Mouse (Mus musculus): Measurements from ENCODE around the gene B4galnt2. TPM values are rescaled to one million over a fixed set of nuclear protein-coding genes. Genes with fewer than 3 reads are reported as not detected.

The B4galnt2 gene
- total RNA-seq, 1 experiment = 1.5 TPM

- Histone ChIP-seq H3K9ac (ENCODE audit: insufficient read depth, low read depth, low read length, poor library complexity, severe bottlenecking) (no peak overlapping the region), H3K4me3 (ENCODE audit: insufficient read depth in 1 of 2, low read depth in 1 of 2, low read length in 2 of 2, poor library complexity in 1 of 2, severe bottlenecking in 1 of 2) (no peak overlapping the region), H3K9me3 (ENCODE audit: control insufficient read depth, insufficient read depth, low read depth, low read length) (no peaks in the 10 kb centered on the region), H3K36me3 (ENCODE audit: control insufficient read depth, insufficient read depth, low read length, poor library complexity, severe bottlenecking) (no peaks in the 10 kb centered on the region), H3K4me1 (ENCODE audit: control insufficient read depth in 2 of 2, insufficient read depth in 2 of 2, low read length in 2 of 2, poor library complexity in 1 of 2) (peaks cover 2 to 7% of the 10 kb centered on the region in 2 experiments; a peak in 2 of 4 replicates), H3K27ac (ENCODE audit: insufficient read depth, low read depth, low read length, poor library complexity, severe bottlenecking) (no peak overlapping the region)
- no peak for DNase-seq (ENCODE audit: low read depth, low spot score)
- TF ChIP-seq CHD2 (IDR thresholded peaks at IDR 0.05; ENCODE audit: low read depth, low read length) (no peak), ZNF384 (IDR thresholded peaks at IDR 0.05; ENCODE audit: low read depth, low read length) (no peak)
- in situ Hi-C loops (cut with MboI; ENCODE audit: low sequenced_read_pairs in 2 of 2, unreplicated experiment in 2 of 2) = no loop called here
These were observed 7.4 kb upstream of the B4galnt2 start for GRCm38 (mm10) chr11:95921991-95922621.

- H3K9ac ChIP-seq (ENCODE audit: insufficient read depth, low read depth, low read length, poor library complexity, severe bottlenecking) = no peak overlapping the region
- H3K9me3 ChIP-seq (ENCODE audit: control insufficient read depth, insufficient read depth, low read depth, low read length) = no peaks in the 10 kb centered on the region
- no peak overlapping the region for H3K4me3 ChIP-seq (ENCODE audit: insufficient read depth in 1 of 2, low read depth in 1 of 2, low read length in 2 of 2, poor library complexity in 1 of 2, severe bottlenecking in 1 of 2)
- in situ Hi-C loops (cut with MboI; ENCODE audit: low sequenced_read_pairs in 2 of 2, unreplicated experiment in 2 of 2) = no loop called here
- no peaks in the 10 kb centered on the region for H3K36me3 ChIP-seq (ENCODE audit: control insufficient read depth, insufficient read depth, low read length, poor library complexity, severe bottlenecking)
- peaks cover 0 to 5% of the 10 kb centered on the region in 2 experiments; a peak in 1 of 4 replicates for H3K4me1 ChIP-seq (ENCODE audit: control insufficient read depth in 2 of 2, insufficient read depth in 2 of 2, low read length in 2 of 2, poor library complexity in 1 of 2)
- DNase-seq (ENCODE audit: low read depth, low spot score) = no peak
- TF ChIP-seq MAFK (IDR thresholded peaks at IDR 0.05; ENCODE audit: insufficient read depth, low read depth, low read length) (no peak), ZC3H11A (IDR thresholded peaks at IDR 0.05; ENCODE audit: borderline replicate concordance, low read depth, low read length) (no peak), CHD2 (IDR thresholded peaks at IDR 0.05; ENCODE audit: low read depth, low read length) (no peak), HCFC1 (IDR thresholded peaks at IDR 0.05; ENCODE audit: borderline replicate concordance, insufficient read depth, low read length) (no peak), ZNF384 (IDR thresholded peaks at IDR 0.05; ENCODE audit: low read depth, low read length) (no peak)
- H3K27ac ChIP-seq (ENCODE audit: insufficient read depth, low read depth, low read length, poor library complexity, severe bottlenecking) = no peak overlapping the region
These were observed 1.7 kb upstream of the B4galnt2 start for GRCm38 (mm10) chr11:95916426-95916825.

GRCm38 (mm10) chr11:95915006-95915710, 467 bp upstream of the B4galnt2 start:
- in situ Hi-C loops (cut with MboI; ENCODE audit: low sequenced_read_pairs in 2 of 2, unreplicated experiment in 2 of 2) = no loop called here
- peak overlapping the region; percentile 25 for H3K9ac ChIP-seq (ENCODE audit: insufficient read depth, low read depth, low read length, poor library complexity, severe bottlenecking)

GRCm38 (mm10) chr11:95913959-95914566, 628 bp downstream of the B4galnt2 start:
- Histone ChIP-seq H3K9me3 (ENCODE audit: control insufficient read depth, insufficient read depth, low read depth, low read length) (no peaks in the 10 kb centered on the region), H3K4me1 (ENCODE audit: control insufficient read depth in 2 of 2, insufficient read depth in 2 of 2, low read length in 2 of 2, poor library complexity in 1 of 2) (peaks cover 0 to 9% of the 10 kb centered on the region in 2 experiments; a peak in 1 of 4 replicates), H3K36me3 (ENCODE audit: control insufficient read depth, insufficient read depth, low read length, poor library complexity, severe bottlenecking) (no peaks in the 10 kb centered on the region), H3K4me3 (ENCODE audit: insufficient read depth in 1 of 2, low read depth in 1 of 2, low read length in 2 of 2, poor library complexity in 1 of 2, severe bottlenecking in 1 of 2) (peak overlapping the region; percentile 55 to 69), H3K9ac (ENCODE audit: insufficient read depth, low read depth, low read length, poor library complexity, severe bottlenecking) (peak overlapping the region; percentile 5), H3K27ac (ENCODE audit: insufficient read depth, low read depth, low read length, poor library complexity, severe bottlenecking) (no peak overlapping the region)
- in situ Hi-C loops (cut with MboI; ENCODE audit: low sequenced_read_pairs in 2 of 2, unreplicated experiment in 2 of 2) = no loop called here
- DNase-seq (ENCODE audit: low read depth, low spot score) = no peak
- TF ChIP-seq ZNF384 (IDR thresholded peaks at IDR 0.05; ENCODE audit: low read depth, low read length) (no peak), ZC3H11A (IDR thresholded peaks at IDR 0.05; ENCODE audit: borderline replicate concordance, low read depth, low read length) (no peak), CHD2 (IDR thresholded peaks at IDR 0.05; ENCODE audit: low read depth, low read length) (no peak), MAFK (IDR thresholded peaks at IDR 0.05; ENCODE audit: insufficient read depth, low read depth, low read length) (no peak), HCFC1 (IDR thresholded peaks at IDR 0.05; ENCODE audit: borderline replicate concordance, insufficient read depth, low read length) (no peak)

More at GRCm38 (mm10) chr11:95915006-95915710, 467 bp upstream of the B4galnt2 start:
- no peak for DNase-seq (ENCODE audit: low read depth, low spot score)
- Histone ChIP-seq H3K9me3 (ENCODE audit: control insufficient read depth, insufficient read depth, low read depth, low read length) (no peaks in the 10 kb centered on the region), H3K4me1 (ENCODE audit: control insufficient read depth in 2 of 2, insufficient read depth in 2 of 2, low read length in 2 of 2, poor library complexity in 1 of 2) (peaks cover 0 to 9% of the 10 kb centered on the region in 2 experiments; a peak in 1 of 4 replicates), H3K4me3 (ENCODE audit: insufficient read depth in 1 of 2, low read depth in 1 of 2, low read length in 2 of 2, poor library complexity in 1 of 2, severe bottlenecking in 1 of 2) (peak overlapping the region; percentile 55 to 69), H3K27ac (ENCODE audit: insufficient read depth, low read depth, low read length, poor library complexity, severe bottlenecking) (no peak overlapping the region), H3K36me3 (ENCODE audit: control insufficient read depth, insufficient read depth, low read length, poor library complexity, severe bottlenecking) (no peaks in the 10 kb centered on the region)
- no peak for TF ChIP-seq MAFK (IDR thresholded peaks at IDR 0.05; ENCODE audit: insufficient read depth, low read depth, low read length)
- TF ChIP-seq ZC3H11A (IDR thresholded peaks at IDR 0.05; ENCODE audit: borderline replicate concordance, low read depth, low read length) = no peak
- TF ChIP-seq ZNF384 (IDR thresholded peaks at IDR 0.05; ENCODE audit: low read depth, low read length) = no peak
- TF ChIP-seq HCFC1 (IDR thresholded peaks at IDR 0.05; ENCODE audit: borderline replicate concordance, insufficient read depth, low read length) = no peak
- TF ChIP-seq CHD2 (IDR thresholded peaks at IDR 0.05; ENCODE audit: low read depth, low read length) = no peak

Measured in ES-E14 (cell line).